Mouse (Mus musculus) megakaryocyte-erythroid progenitor cell, adult 5-6 weeks (primary cell): Measurements from ENCODE around the gene Hand2. TPM values are rescaled to one million over a fixed set of nuclear protein-coding genes. Genes with fewer than 3 reads are reported as not detected.
A peak's percentile ranks its signal among the peaks of the same experiment; 100 is the strongest.

Source experiments
- ATAC-seq: replicated peaks from 2 replicates; pipeline ENCODE4 v1.8.0; 2016; ENCODE audit warnings: mild to moderate bottlenecking, inconsistent platforms; ENCODE audit not compliant: severe bottlenecking, poor library complexity, low FRiP score, low TSS enrichment
- total RNA-seq, 2 experiments: library from RNA; stranded (forward) in 1 of 2; stranded (reverse) in 1 of 2; fragments of 200-1000, 215-1000 nt in 1 of 2; fragments of >200 nt in 1 of 2; fragmentation: Nextera tagmentation in 1 of 2; gene quantifications; 2 replicates each; pipeline ENCODE4 v1.2.3; 2014 to 2017

Gene Hand2
- total RNA-seq (2014; fragmentation: Nextera tagmentation) (not detected in 2 replicates), total RNA-seq (2017) (not detected in 2 replicates)

DNA sequence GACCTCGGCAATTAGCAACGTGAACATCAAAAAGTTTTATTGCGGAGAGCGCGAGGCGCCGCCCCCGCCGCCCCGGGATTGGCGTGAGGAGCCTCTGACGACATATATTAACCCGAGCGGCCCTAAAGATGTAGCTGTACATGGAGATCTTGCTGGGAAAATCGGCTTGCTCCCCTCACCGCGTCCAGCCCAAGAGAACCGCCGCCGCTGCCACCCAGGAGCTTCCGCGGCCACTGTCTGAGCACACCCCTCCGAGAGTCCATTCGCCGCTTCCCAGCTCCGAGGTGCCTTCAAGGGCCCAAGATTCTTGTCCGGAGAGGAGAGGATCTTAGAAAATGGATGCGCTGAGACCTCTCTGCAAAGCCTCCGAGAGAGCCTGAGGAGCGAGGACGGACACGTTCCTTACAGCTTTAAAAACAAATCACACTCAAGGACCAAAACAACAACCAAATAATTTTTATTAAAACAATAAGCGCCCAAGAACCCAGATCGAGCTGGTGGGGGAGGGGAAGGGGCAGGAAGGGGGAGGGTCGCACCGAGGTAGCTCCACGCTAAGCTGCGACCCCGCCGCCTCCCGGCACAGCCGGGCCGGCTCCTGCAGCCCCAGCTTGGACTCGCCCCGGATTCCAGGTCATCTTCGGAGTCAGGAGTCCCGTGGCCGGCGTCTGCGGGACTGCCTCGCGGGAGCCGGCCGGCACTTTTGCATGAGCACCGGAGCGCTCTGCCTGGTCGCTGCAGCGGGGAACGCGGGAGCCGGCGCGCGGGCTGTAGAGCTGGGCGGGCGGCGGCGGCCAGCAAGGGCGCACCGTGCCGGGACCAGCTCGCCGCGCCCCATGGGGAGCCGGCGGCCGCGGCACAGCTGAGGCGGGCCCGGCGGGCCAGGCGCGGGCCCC, at the start of gene Hand2:
Gene Hand2 (plus strand): TSS at position 133 of the 893 bp plus-strand sequence.
- ATAC-seq = no peak

DNA sequence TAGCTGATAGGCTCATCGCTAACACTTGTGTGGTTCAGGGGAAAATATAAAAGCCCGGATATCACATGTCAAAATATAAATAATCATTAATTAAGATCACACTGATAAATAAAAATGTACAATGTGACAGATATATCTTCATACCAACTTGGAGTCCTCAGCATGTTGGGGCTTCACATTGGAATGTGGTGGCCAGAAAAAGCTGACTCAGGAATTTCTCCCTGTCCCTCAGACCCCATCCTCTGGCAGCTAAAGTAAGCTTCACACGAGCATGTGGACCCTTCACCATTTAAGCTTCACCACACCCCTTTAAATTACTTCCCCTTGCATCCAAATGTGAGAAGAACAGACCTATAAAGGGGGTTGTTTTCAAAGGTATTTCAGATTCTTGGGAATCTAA, 47.7 kb upstream of the Hand2 start:
- ATAC-seq = no peak

DNA sequence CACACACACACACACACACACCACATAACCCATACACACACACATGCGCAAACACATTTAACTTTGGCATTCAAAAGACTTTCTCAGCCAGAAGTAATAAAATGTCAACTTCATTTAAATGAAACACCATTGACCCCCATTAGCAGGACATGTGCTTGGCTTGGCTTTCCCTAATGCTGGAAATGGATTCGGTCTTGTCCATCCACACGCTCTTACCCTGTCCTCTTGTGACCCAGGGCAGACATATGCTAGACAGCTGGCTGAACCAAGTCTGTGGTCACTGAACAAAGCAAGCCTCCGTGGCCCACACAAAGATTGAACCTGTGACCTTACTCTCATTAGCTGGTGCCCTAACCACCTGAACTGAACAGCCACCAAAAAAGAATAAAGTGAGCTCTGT, 27.3 kb upstream of the Hand2 start:
- ATAC-seq = no peak

DNA sequence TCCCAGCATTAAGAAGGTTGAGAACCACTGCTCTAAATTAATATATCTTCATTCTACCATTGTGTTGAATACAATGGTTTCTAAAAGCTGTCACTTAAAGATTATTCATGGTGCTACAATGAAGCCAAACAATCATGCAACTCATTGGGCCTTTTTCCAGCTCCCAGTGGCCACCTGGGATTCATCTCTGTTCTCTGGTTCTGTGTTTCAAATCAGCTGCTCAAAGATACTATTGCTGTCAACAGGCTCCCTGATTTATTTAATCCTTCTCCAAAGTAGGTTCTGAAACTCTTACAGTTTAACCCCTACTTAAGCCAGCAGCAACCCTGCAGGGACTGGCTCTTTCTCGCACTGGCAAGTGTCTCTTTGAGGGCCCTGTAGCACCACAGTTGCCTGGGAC, 17.3 kb upstream of the Hand2 start:
- no peak for ATAC-seq

DNA sequence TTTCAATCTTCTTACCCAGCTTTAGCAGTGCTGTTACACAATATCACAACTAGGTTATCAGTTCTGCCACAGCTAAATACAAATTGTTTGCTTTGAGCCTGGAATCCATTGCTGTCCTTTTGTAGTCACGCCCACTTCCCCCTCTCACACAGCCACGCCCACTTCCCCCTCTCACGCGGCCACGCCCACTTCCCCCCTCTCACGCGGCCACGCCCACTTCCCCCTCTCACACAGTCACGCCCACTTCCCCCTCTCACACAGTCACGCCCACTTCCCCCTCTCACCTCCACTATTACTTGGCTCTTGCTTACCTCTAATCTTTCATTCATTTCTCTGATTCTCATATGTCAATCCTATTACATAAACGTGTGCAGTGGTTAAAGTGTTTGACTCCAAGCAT, 15.8 kb upstream of the Hand2 start:
- no peak for ATAC-seq

DNA sequence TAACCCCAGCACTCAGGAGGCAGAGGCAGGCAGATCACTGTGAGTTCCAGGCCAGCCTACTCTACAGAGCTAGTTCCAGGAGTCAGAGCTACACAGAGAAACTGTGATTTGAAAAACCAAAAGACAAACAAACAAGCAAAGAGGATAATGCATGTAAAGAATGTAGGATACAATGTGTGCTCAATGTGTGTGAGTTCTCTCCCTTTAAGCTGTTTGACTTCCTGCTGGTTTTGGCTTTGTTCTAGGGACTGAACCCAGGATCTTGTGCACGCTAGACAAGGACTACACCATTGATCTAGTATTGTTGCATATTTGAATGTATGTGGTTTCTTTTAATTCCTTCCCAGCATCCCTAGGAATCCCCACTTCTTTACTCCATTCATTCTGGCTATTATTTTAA, 14.3 kb upstream of the Hand2 start:
- ATAC-seq = no peak

DNA sequence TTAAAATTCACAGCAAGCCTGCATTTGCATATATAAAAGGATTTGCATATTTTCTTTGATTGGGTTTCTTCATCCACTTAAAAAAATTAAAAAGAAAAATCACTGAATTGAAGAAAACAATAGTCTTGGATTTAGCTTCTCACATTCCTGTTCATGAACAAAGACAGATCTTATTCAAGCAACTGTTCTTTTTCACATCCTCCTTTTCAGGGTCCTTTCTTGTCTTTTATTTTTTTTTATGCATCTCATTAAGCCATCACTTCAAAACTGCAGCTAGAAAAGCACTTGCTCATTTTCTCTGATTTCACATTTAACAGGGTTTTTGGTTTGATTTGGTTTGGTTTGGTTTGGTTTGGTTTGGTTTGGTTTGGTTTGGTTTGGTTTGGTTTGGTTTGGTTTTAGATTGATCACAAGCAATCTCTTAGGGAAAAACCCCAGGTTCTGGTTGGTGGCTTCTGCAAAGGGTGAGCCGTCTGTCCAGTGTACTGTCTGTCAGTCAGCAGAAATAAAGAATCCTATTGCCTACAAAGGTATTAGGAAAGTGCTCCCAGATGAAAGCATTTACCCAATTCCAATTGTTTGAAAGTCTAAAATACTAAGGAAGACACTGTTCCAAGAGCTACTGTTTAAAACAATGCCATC, 10.8 kb upstream of the Hand2 start:
- no peak for ATAC-seq

DNA sequence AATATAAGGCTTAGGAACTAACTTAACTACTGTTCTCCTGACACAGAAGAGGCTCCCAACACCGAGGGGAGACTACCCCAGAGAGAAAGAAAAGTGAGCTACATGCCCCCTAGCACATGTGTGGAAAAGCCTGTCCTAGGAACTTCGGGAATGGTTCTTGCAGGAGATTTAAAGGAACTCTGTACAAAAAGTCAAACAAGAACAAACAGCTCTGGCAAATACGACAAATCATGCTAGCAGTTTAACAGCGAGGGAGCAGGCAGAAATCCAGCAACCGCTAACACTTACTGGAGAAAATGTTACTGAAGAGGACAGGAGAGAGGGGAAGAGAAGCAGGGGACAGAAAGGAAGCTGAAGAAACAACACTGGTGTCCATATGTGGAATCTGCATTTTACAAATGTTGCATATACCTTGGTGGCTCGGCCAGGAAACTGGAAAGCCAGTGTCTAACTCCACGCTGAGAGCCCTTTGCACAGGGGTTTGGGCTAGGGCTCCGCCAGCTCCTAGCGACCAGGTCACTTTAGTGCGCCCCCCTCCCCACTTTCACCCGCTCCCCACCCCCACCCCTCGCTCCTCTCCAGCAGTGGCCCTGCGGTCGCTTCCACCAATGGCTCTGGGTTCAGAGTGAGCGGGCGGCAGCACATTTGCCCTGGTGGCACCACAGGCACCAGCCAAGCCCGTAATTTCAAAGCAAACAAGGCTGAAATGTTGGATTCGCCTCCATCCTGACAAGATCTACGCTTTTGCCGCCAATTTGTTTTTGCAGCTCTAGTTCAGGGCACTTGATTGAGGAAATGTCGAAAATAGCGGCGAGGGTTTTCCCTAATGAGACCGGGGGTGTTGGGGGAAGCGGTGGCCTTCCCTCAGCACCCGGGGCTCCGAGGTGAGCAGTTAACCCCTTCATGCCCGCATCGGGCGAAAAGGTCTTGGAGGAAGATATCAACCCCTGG, 8.5 kb upstream of the Hand2 start:
- ATAC-seq = no peak

DNA sequence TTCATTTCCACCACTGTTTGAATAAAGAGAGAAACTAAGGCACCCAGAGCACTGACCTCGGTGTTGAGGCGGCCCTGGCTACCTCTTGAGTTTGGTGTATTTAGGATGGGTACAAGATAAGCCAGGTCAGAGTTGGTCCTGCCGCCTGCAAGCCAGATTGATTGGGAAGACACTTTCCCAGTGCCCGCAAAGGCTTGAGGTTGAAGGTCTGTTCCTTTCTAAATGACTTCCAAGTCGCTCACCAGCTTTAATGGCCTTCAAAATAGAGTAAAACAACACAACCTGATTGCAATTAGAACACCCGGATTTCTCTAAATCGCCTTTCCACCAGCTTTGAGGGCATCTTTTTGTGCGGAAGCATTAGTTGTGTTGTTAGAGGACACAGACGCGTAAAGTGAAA, 7.2 kb upstream of the Hand2 start:
- no peak for ATAC-seq

DNA sequence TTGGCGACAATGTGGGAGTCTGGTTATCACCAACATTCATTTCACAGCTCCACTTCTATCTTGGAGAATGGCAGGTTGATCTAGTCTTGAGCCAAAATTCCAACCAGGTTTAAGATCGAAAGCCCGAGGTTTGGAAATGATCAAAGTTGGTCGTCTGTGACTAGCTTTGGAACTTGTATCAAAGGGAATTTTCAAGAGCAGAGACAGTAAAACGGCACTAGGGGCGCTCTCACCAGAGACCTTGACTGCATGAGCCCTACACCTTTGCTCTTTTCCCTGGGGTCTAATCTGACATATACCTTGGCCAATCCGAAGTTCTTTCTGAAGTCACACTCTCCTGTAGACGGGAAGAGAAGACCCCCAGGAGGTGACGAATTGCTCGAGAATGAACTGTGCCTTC, 6.6 kb upstream of the Hand2 start:
- 0 out of 2 replicates have a peak, but pooled peaks have one; percentile 55 for ATAC-seq

DNA sequence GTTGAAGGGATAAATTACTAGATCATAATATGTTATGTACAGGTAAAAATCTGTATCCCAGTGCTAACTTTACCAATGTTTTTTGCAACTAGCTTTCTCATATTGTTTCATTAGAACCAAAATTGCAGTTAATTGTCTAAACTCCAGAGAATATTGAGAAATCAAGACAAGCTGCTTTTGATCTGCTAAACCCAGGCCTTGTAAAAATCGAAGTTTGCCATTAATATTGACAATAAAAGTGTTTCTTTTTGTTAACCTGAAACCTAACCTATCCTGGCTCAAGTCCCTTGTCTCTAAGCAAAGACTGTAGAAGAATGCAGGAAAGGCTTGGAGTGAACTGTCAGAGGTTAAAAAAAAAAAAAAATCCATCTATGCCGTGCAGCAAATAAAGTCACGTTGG, 5.3 kb upstream of the Hand2 start:
- no peak for ATAC-seq

DNA sequence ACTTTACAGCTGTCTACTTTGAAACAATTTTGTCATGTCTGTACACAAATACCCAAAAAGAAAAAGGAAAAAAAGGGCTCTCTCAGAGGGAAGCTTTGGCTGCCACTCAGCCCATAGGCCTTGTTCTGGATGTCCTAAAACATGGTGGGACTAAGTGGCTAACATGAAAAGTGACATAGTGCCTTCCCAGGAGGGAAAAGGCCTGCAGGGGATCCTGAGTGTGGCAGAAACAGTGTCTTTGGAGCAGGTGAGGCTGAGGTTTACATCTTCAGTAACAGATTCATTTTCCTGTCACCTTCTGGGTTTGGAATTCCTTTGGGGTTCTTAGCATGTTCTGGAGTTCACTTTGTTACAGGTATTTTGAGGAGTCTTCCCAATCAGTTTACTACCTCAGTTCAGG, 3.7 kb upstream of the Hand2 start:
- ATAC-seq = no peak

DNA sequence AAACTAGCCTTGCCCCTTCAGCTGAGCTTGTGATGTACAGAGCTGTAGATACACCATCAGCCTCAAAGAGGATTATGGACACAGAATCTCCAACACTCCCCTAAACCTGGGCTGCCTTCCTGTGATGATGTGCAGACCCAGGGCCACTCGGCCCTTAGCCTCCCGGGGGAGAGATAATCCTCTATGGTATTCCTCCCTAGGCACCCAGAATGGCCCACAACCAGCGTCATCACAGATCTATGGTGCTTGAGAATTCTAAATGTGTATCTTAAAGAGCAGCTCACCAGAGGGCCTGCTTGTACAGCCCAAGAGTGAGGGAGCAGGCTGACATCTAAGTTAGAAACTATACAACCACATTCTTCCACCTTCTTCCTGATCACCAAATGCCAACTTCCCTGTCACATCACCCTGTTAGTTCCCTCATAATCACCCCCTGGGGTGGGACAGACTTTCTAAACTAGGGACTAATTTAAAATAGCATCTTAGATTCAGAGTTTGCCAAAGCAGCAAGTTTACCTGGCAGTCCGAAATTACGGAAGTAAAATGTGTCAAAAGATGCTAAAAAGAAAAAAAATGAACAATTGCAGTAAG, 2.8 kb upstream of the Hand2 start:
- ATAC-seq = no peak

DNA sequence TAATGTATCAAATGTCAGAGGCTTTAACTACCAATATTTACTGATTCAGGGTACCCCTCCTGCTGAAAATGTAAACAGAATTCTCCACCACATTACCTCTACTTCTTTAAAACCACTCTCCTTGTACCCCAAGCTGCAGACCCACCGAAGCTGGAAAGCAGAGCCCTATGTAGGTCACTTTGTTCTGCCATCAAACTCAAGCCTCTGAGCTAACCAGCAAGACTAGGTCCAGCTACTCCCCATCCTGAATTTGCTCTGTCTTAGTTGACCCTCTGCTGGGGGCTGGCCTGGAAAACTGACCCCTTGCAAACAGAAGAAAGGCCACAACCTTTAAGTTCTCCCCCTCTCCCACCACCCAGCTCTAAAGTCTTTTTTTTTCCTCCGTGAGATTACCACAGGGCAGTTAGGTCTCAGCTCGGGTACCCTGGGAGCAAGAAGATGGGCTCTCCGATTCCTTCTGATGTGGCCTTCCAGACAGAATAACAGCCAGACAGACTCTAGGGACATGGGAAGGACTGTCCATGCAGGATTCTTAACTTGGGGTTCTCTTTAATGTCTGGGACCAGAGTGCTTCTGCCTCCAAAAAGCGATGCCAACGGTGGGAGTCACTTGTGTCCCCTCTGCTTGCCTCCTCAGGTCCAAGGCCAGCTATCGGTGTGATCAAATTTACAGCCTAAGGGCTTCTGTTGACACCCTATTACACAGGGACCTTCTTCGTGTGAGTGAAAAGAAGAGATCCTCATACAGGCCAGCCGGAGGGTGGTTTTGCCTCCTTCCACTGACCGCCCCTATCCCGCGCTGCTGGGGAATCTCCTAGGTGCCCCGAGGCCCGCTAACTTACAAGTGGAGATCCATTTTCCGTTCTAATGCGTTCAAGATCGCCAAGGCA, 1.4 kb upstream of the Hand2 start:
- ATAC-seq = no peak

DNA sequence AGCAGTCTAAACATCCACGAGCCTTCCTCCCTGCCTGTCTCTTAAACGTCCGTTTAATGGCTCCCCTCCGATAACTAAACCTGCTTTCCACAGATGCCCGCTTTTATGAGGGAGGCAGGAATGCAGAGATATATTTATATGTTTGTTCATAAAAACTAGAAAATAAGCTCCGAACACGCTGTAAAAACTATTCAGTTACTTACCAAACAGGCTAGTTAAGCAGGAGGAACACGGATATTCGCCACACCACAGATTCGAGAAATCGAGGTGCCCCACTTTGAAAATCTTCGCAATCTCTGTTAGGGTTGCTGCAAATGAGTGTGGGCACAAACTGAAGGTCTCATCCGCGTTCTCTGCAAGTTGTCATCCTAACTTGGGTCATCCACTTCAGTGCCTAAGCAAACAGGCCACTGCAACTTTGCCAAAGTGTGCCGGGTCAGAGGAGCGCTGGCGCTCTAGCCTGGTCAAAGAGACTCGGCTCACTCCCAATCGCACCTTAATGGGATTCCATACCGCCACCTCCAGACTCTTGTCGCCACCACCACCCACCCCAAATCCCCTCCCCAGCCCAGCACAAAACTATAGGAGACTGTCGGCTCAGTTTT, 700 bp upstream of the Hand2 start:
- no peak for ATAC-seq

DNA sequence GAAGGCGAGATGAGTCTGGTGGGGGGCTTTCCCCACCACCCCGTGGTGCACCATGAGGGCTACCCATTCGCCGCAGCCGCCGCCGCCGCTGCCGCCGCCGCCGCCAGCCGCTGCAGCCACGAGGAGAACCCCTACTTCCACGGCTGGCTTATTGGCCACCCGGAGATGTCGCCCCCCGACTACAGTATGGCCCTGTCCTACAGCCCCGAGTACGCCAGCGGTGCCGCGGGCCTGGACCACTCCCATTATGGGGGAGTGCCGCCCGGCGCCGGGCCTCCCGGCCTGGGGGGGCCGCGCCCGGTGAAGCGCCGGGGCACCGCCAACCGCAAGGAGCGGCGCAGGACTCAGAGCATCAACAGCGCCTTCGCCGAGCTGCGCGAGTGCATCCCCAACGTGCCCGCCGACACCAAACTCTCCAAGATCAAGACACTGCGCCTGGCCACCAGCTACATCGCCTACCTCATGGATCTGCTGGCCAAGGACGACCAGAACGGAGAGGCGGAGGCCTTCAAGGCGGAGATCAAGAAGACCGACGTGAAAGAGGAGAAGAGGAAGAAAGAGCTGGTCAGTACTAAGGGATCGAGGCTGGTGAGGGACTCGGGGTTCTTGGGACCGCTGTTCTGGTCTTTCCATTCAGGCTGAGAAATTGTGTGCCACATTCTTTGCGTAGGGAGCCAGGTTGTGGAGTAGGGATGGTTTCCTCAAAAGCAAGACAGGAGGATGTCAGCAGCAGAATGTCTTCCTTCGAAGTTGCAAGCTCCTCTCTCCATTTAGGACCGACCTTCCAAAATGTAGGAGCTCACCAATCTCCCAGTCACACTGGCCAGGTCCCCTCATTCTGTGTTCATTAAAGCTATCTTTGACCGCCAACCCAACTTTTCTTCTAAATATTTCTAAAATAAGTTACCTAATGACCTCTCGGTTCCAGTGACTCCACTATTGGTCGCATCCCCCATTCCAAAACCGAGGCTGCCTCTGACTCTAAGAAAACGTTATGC, 1.4 kb downstream of the Hand2 start:
- ATAC-seq = no peak
